Mouse (Mus musculus): ENCODE data around the gene Dhh. TPM values are rescaled to one million over a fixed set of nuclear protein-coding genes. Genes with fewer than 3 reads are reported as not detected.

The Dhh gene
- total and polyA plus RNA-seq, 2 experiments from 2014 or later: 0.68 to 0.85 TPM

- Histone ChIP-seq H3K4me2 (ENCODE audit: low read depth, low read length) (peak overlapping the region; percentile 48), H3K9ac (replicated peaks; ENCODE audit: low read length) (0 out of 2 replicates have a peak overlapping the region, but pooled peaks have one; percentile 10), H3K36me3 (ENCODE audit: insufficient read depth, low read length) (no peaks in the 10 kb centered on the region), H3K4me3 (ENCODE audit: low read length) (peak overlapping the region; percentile 48), H3K27ac (no peak overlapping the region), H3K9me3 (ENCODE audit: low read length) (no peaks in the 10 kb centered on the region), H3K27me3 (ENCODE audit: insufficient read depth, low read length) (peaks cover 62% of the 10 kb centered on the region), H3K4me1 (ENCODE audit: insufficient read depth, low read length) (peaks cover 29% of the 10 kb centered on the region)
- DNase-seq (ENCODE audit: low spot score) (peak; percentile 44), ATAC-seq (no peak)
- TF ChIP-seq CTCF (IDR thresholded peaks at IDR 0.05; ENCODE audit: low read depth): no peak
- 5% methylated on average over 41 of the region's 41 CpGs for WGBS
Measured at GRCm38 (mm10) chr15:98895635-98896589, 2.4 kb downstream of the Dhh start.

GRCm38 (mm10) chr15:98894746-98895634 is 3.4 kb downstream of the Dhh start:
- no peak for TF ChIP-seq CTCF (IDR thresholded peaks at IDR 0.05; ENCODE audit: low read depth)
- 0 out of 2 replicates have a peak overlapping the region, but pooled peaks have one; percentile 10 for H3K9ac ChIP-seq (replicated peaks; ENCODE audit: low read length)
- peaks cover 29% of the 10 kb centered on the region for H3K4me1 ChIP-seq (ENCODE audit: insufficient read depth, low read length)
- H3K27me3 ChIP-seq (ENCODE audit: insufficient read depth, low read length): peaks cover 62% of the 10 kb centered on the region
- H3K4me2 ChIP-seq (ENCODE audit: low read depth, low read length): peak overlapping the region; percentile 93
- 6% methylated on average over 38 of the region's 38 CpGs for WGBS
- no peak for ATAC-seq
- H3K9me3 ChIP-seq (ENCODE audit: low read length): no peaks in the 10 kb centered on the region
- DNase-seq (ENCODE audit: low spot score): no peak
- no peaks in the 10 kb centered on the region for H3K36me3 ChIP-seq (ENCODE audit: insufficient read depth, low read length)
- H3K4me3 ChIP-seq (ENCODE audit: low read length): peak overlapping the region; percentile 48
- no peak overlapping the region for H3K27ac ChIP-seq

- Histone ChIP-seq H3K9ac (replicated peaks; ENCODE audit: low read length) (peak within 1 kb of the TSS; percentile 46), H3K27me3 (ENCODE audit: insufficient read depth, low read length) (peaks cover 59% of the 10 kb centered on the region), H3K4me1 (ENCODE audit: insufficient read depth, low read length) (peaks cover 29% of the 10 kb centered on the region), H3K9me3 (ENCODE audit: low read length) (no peaks in the 10 kb centered on the region), H3K27ac (no peak within 1 kb of the TSS), H3K4me2 (ENCODE audit: low read depth, low read length) (peak within 1 kb of the TSS; percentile 93), H3K36me3 (ENCODE audit: insufficient read depth, low read length) (no peaks in the 10 kb centered on the region), H3K4me3 (ENCODE audit: low read length) (peak within 1 kb of the TSS; percentile 48)
- ATAC-seq: no peak; the same call in 1 of the 2 replicates
- DNase-seq (ENCODE audit: low spot score): peak; percentile 31
- WGBS: under 1% methylated on average over 77 of the region's 77 CpGs
- no peak for TF ChIP-seq CTCF (IDR thresholded peaks at IDR 0.05; ENCODE audit: low read depth)
Measured at GRCm38 (mm10) chr15:98893940-98894745, 4.2 kb downstream of the Dhh start, which contains the start of gene Rhebl1. TSS of gene Rhebl1 (minus strand) at chr15:98894540.

- no peak overlapping the region for H3K9ac ChIP-seq (replicated peaks; ENCODE audit: low read length)
- no peaks in the 10 kb centered on the region for H3K36me3 ChIP-seq (ENCODE audit: insufficient read depth, low read length)
- WGBS: 56% methylated on average over 4 of the region's 4 CpGs
- peaks cover 25% of the 10 kb centered on the region for H3K4me1 ChIP-seq (ENCODE audit: insufficient read depth, low read length)
- ATAC-seq: no peak
- DNase-seq (ENCODE audit: low spot score): no peak
- peaks cover 48% of the 10 kb centered on the region for H3K27me3 ChIP-seq (ENCODE audit: insufficient read depth, low read length)
- H3K4me3 ChIP-seq (ENCODE audit: low read length): no peak overlapping the region
- no peak overlapping the region for H3K4me2 ChIP-seq (ENCODE audit: low read depth, low read length)
- H3K27ac ChIP-seq: no peak overlapping the region
- H3K9me3 ChIP-seq (ENCODE audit: low read length): no peaks in the 10 kb centered on the region
- no peak for TF ChIP-seq CTCF (IDR thresholded peaks at IDR 0.05; ENCODE audit: low read depth)
Measured at GRCm38 (mm10) chr15:98893036-98893435, 5.3 kb downstream of the Dhh start.

GRCm38 (mm10) chr15:98891907-98892606 is 6.3 kb downstream of the Dhh start:
- no peak overlapping the region for H3K27ac ChIP-seq
- no peak overlapping the region for H3K9ac ChIP-seq (replicated peaks; ENCODE audit: low read length)
- H3K4me3 ChIP-seq (ENCODE audit: low read length): no peak overlapping the region
- peaks cover 21% of the 10 kb centered on the region; the same call in 1 of the 2 replicates for H3K4me1 ChIP-seq (ENCODE audit: insufficient read depth, low read length)
- peaks cover 39% of the 10 kb centered on the region for H3K27me3 ChIP-seq (ENCODE audit: insufficient read depth, low read length)
- DNase-seq (ENCODE audit: low spot score) (peak; percentile 90), ATAC-seq (peak; percentile 80)
- peak; percentile 96 for TF ChIP-seq CTCF (IDR thresholded peaks at IDR 0.05; ENCODE audit: low read depth)
- H3K4me2 ChIP-seq (ENCODE audit: low read depth, low read length): no peak overlapping the region
- H3K36me3 ChIP-seq (ENCODE audit: insufficient read depth, low read length): no peaks in the 10 kb centered on the region
- 40% methylated on average over 6 of the region's 6 CpGs for WGBS
- no peaks in the 10 kb centered on the region for H3K9me3 ChIP-seq (ENCODE audit: low read length)
